Mouse (Mus musculus) yolk sac, embryonic 10.5 days (tissue): ENCODE data around the gene Reps2.
A peak's percentile ranks its signal among the peaks of the same experiment; 100 is the strongest.

Experiments used
- DNase-seq: peaks from one replicate; pipeline ENCODE4 v3.0.0-alpha.2; 2017; ENCODE audit warnings: low spot score

The Reps2 gene

DNA sequence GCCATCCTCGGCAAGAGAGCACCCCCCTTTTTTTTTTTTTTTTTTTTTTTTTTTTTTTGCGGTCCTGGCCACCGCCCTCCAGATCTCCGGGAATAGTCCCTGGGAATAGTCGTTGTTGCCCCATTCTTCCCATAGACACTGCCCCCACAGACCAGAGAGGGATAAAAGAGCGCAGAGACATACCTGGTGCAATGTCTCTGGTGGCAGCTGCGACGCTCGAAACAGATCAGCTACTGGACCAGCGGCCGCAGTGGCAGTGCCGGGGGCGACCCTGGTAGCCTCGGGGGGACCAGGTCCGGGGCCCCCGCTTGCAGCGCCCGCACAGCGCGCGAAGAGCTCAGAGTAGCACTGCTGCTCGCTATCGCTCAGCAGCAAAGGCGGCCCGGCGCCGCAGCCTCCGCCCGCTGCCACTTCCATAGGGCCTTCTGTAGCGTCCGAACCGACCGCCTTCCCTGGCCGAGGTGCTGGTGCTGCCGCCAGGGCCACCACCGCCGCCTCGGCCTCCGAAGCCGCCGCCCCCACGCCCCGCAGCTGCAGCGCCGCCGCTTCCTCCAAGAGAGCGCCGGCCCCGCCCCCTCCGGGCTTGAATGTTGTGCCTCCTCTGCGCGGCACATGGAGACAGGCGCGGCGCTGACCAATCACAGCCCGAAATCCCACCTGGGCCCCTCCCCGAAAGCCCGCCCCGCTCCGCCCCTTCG, at the start of gene Reps2:
Gene Reps2 (minus strand): TSS at position 559 of the 698 bp plus-strand sequence.
- DNase-seq: peak; percentile 79

DNA sequence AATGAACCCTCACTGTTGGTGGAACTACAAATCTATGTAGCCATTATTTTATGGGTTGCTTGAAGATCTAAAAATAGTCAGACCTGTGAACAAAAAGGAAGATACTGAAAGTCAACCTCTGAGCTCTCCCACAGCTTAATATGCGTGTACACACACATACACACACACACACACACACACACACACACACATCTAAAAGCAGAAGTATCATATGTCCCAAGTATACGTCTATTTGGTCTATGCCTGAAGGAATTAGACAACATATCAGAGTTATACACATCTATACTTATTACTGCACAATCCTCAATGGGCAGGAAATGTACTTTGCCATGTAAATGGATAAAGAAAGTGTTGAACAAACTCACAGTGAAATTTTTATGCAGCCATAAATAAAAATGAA, 47.8 kb upstream of the Reps2 start:
- DNase-seq: no peak

DNA sequence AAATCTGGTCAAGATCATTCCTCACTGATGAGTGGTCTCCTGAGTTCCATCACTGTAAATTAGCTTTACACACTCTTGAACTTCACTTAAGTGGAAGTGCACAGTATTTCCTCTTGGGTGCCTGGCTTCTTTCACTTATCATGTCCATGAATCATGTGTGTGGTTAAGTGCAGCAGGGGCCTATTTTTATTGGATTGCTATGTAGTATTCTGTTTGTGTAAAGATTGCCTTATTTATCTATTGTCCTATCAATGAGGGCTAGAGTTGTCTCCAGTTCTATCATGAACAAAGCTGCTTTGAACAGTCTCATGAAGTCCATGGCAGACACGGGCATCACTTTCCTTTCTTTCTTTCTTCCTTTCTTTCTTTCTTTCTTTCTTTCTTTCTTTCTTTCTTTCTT, 41.9 kb upstream of the Reps2 start:
- no peak for DNase-seq

DNA sequence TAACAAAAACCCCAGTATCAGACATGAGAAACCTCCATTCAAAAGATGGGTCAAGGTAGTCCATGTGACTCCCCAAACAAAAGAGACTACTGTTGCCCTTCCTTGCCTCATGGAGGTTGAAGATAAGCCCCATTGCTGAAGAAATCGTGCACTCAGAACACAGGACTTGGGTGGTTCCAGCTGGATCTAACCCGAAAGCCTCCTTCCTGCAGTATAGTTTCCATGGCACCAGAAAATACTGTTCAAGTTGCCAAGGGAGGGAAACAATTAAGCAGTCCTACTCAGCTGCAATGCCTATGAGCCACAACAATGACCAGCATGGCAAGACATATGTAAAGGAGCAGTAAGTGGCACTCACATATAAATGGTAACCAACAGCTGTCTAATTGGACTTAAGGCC, 36.1 kb upstream of the Reps2 start:
- DNase-seq: no peak

DNA sequence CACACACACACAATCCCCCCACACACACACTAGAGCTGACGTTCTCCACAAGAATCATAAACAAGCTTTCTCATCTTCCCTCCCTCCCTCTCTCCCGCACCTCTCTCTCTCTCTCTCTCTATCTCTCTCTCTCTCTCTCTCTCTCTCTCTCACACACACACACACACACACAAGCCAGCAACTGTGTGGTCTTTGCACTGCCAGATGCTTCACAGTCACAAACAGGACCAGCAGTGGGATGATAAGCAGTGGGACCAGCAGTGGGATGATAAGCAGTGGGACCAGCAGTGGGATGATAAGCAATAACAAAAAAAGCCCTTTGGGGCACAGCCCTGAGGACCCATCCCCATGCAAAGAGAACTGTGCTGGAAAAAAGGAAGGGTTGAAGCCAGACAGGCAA, 35.4 kb upstream of the Reps2 start:
- peak; percentile 2 for DNase-seq

DNA sequence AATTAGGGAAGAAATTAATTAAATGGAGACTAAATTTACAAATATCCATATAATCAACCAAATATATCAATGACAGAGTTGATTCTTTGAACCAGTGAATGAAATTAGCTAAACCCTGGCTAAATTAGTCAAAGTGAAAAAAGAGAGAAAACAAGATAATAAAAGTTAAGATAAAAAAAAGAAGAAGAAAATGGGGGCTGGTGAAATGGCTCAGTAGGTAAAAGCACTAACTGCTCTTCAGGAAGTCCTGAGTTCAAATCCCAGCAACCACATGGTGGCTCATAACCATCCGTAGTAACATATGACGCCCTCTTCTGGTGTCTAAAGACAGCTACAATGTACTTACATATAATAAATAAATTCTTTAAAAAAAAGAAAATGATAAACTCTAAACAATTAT, 22.7 kb upstream of the Reps2 start:
- DNase-seq: no peak

DNA sequence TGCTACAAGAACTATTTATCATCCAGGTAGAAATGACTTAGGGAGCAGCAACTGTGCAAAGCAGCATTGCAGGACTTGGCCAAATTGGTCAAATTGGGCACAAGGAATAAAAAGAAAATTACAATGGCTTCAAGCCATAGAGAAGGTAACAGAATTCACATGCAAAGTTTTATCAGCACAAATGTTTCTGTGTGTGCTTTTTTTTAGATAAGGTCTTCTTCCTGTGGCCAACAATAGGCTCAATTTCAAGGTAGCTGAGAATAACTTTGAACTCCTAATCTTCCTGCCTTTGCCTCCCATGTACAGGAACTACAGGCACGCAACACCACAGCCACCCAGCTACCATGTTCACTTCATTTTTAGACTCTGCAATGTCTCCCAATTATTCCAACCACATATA, 16.7 kb upstream of the Reps2 start:
- no peak for DNase-seq

DNA sequence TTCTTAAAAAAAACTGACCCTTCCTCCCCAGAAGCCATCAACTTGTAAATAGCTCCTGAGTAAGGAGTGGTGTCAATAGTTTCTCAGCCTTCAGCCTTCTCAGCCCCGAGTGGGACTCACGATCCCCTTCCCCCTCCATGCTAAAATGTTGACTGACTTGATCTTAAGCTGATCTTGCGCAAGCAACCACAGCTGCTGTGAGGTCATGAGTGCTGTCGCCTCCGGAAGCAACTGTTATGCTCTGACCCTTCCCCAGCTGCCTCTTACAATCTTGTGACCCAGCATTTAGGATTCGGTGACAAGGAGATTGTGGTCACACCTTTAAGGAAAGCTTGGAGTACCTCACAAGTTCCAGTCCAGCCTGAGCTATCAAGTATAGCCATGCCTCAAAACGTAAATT, 10.1 kb upstream of the Reps2 start:
- DNase-seq: no peak

DNA sequence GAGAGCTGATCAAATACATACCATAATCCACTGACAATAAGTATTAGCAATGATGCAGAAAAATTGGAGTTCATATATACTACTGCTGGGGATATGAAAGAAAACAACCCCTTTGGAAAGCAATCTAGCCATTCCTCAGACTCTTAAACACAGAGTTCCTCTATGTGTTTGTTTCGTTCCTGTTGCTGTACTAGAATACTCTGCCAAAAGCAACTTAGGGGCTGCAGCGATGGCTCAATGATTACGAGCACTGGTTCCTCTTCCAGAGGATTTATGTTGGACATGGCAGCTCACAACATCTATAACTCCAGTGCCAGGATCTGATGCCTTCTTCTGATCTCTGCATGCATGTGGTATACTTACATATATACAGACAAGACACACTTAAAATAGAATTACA, 9.0 kb upstream of the Reps2 start:
- DNase-seq: no peak

DNA sequence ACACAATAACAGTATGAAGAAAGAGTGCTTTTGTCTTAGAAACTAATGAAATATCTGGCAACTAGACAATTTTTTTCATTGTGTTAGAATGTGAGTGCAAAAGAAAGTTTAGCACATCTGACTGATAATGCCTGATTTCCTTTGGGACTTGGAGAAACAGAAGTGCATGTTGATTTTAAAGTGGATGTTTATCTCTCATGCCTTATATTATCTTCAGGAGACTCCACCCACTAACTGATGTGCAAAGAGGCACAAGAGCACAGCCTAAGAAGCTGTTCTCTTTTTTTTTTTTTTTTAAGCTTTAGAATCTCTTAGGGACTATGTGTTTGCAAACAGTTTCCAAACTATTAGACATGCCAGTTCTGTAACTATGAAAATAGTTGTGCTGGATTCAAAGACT, 7.7 kb upstream of the Reps2 start:
- no peak for DNase-seq

DNA sequence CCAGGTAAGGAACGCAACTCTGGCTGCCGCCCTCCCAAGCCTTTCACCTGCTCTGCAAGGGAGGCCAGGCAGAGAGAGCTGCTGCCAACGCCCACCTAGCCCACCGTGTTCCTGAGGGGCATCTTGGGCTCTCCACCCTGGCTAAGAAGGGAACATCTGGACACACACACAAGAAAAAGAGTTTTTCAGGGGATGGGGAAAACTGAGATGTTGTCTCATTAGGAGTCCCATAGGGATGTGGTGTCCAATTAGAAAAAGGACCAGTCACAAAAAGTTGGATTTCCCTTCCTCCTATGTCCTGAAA, 292 bp upstream of the Reps2 start:
- DNase-seq: no peak

DNA sequence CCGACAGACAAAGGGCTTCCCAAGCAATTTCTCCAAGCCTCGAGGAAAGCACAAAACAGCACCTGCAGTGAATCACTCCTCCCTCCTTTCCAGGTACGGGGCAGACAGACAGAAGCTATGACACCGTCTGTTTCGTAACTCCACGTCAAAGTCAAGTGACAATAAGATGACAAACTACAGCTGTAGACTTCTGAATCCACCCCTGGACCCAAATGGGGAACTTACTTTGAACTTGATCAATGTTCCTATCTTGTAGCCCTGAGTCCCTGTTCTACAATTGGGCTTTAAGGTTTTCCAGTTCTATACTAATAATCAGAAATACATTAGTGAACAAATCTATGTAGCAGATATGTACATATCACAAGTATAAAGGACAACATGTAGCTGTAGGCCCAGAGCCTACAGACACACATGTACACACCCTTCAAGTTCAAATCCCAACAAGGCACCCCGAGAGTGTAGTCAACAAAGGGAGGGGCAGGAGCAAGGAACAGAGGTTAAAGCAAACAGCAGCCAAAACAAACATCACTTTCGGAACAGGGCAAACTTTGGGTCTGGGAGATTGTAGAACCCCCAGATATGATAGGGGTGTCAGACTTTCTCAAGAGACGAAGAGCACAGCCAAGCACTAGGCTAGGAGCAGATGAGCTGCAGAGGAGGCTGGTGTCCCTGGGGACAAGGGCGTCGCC, 903 bp downstream of the Reps2 start:
- DNase-seq: no peak

DNA sequence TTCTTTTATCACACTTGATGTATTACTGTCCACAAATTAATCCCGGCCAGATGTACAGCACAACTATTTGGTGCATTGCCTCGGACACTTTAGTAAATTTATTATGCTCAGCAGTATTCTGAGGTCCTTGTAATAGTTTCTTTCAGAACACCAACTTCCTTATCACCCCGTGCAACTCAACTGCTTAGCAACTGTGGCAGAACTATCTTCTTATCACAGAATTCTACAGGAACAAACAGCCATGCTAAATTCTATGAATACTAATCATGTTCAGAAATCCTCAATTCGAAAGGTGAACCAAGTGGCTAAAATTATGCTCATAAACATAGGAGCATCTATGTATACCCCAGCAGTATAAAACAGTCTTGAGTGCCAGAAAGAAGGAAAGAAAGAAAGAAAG, 1.7 kb downstream of the Reps2 start:
- no peak for DNase-seq

DNA sequence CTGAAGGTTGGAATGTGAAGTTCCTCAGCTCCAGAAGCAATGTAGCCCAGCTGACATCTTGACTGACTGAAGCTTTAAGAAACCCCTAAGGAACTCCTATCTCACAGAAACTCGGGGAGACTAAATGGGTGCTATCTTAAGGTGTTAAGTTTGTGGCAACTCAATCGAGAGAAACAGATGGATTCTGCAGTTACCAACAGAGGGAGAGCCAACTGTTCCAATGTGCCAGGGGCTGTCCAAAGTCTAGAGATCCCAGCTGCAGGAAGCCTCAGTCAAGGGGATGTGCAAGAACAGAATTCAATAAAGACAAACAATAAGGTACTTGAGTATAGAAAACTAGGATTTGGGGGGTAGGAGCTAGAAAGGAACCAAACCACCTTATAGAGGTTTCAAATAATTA, 8.3 kb downstream of the Reps2 start:
- no peak for DNase-seq

DNA sequence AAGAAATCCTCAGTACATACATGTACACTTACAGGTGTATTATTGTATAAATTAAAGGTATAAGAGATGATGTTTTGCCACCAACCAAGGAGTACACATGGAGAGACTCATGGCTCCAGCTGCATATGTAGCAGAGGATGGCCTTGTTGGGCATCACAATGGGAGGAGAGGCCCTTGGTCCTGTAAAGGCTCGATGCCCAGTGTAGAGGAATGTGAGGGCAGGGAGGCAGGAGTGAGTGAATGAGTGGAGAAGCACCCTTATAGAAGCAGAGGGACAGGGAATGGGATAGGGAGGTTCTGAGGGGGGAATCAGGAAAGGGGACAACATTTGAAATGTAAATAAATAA, 21.4 kb downstream of the Reps2 start:
- no peak for DNase-seq

DNA sequence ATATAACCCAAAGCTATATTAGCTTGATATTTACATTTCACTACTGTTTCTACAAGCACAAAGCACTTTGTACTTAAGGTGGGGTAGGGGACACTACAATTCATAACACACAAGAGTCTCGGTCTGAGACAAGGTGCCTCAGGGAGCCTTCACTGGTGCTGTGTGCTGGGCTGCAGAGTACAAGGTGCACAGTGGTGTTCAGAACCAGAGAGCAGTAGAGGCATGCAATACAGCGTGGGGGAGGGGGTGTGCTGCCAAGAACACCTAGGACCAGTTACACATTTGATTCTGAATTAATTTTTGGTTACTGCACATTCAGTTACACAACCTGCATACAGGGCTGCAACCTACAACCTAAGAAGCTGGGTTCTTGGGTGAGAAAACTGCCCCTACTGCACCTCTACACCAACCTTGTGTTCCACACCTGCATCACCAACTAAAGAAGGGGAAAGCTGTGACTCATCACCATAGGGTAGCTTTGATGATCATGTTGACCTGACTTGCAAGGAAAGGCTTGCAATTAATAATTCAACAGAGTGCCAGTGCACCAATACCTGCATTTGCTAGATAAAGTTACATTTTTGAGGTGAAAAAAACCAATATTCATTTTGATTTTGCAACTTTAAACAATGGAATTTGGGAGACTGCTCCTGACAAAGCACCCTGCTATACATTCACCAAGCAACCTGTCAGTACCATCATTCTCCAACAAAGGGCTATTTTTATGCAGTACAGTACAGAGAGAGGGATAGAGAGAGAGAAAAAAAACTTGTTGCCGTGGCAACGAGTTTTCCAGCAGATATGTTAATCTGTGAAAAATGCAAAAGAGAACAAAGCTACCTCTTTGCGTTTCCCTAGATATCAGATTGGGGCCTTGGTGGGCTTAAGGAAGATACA, 22.0 kb downstream of the Reps2 start:
- no peak for DNase-seq

DNA sequence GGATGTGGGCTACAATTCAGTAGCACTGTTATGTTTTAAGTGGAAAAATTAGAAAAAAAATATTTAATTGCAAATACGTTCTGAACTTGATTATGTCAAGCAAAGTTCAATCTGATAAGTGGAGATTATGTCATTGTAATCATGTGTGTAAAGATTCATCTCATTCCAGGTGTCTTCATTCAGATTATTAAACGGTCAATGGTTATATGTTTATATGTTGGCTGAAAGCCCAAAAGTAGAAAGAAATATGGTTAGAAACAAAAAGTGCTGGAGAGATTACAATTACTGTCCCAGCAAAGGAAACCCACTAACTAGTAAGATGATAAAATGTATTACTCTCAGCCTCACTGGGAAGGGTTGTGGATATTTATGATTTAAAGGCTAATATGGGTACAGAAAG, 23.7 kb downstream of the Reps2 start:
- DNase-seq: no peak

DNA sequence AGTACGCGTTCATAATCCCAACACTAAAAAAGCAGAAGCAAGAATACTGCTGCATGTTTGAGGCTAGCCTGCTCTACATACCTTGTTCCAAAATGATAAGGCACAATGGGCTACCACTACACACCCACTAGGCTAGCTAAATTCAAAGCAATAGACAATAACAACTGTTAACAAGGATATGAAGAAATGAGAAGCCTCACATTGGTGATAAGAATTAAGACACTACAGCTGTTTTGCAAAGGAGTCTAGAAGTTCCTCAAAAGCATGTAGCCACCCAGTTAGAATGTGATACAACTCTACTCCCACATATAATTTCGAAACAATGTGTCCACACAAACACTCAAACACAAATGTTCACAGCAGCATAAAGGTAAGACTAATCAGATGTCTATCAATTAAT, 24.9 kb downstream of the Reps2 start:
- DNase-seq: no peak

DNA sequence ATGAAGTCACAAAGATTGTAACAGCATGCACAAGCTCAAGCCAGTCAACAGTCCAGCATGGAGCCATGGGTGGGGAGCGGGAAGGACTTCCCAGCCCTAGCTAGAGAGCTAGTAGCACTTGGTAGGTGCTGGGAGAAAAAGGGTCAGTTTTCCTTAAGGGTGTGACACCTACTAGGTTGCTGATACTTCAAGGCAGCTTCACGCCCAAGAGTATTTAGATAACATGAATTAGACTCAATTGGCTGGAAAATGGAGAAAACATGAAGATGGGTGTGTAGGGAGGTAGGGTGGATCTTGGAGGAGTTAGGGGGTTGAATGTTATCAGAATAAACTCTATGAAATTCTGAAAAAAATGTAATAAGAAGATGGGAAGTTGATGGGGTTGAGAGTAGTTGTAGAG, 37.3 kb downstream of the Reps2 start:
- no peak for DNase-seq

DNA sequence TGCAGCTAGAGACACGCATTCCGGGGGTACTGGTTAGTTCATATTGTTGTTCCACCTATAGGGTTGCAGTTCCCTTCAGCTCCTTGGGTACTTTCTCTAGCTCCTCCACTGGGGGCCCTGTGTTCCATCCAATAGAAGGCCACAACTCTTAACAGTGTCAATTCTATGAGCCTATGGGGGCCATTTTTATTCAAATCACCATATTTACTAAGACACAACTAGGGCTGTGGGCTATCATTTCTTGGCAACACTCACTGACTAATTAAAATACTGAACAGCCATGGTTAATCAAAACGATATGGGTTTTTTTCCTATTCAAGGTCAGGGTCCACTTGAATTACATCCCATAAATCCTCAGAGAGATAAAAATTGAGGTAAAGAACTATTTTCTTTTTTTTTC, 43.8 kb downstream of the Reps2 start:
- DNase-seq: no peak

DNA sequence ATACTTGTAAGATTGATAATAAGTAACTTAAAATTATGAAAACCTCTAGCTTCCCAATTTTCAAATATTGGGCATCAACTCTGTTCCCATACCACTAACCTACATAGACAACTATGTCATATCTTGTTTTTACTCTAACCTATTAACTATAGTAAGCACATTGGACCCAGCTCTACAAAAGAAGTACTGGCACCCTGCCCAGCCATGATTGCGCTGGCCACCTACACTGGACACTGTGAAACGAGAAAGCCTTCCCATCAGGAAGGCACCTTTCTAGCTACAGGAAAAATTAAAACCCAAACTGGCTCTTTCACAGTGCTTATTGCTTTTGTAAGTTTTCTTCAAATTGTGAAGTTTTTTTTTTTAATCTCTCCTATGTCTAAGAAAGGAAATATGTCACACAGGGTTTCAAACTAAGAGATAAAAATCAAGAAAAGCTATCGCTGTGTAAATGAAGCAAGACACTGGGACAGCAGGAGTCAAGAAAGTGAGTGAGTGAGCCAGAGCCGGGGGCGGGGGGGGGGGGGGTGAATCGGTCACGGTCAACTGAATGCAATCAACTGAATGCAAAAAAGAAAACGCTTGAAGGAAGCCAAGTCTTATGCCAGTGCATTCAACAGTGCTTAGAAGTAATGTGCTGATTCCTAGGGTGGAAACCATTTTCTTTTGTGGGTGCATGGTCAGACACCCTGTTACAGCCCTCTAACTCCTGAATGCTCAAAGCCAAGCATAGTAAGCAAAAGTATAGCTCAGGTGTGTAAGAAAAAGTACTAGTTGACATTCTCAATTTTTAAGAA, 52.2 kb downstream of the Reps2 start:
- DNase-seq: no peak

DNA sequence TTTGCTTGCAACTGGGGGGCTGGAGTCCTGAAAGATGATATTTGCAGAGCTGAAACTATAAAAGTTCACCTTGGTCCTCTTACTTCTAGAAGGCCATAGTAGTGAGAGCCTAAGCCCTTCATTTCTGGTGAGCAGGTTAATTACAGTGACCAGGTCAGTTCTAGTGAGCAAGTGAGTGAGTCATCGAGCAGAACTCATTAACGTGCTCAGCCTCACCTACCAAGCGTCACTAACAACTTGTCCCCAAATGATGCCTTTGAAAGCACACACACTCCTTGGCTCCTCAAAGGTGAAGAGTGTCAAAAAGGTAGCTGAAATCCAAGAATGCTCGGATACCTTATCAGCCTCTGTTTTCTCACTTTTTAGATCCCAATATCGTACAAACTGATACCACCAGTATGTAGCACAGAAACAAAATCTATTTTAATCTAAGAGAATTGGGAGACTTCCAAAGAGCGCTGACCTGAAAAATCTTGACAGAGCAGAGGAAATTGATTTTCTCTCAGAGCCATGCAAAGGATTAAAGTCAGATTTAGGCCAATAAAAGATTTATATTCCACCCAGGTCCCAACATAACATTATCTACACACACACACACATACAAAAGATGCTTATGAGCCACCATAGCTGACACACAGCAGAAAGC, 53.2 kb downstream of the Reps2 start:
- DNase-seq: no peak
